Mouse (Mus musculus) CD8-positive naive resting alpha-beta T cell, adult 2 months (primary cell): ENCODE results near the gene Cntrob.

Experiments used
- DNase-seq, 2 experiments: peaks; one replicate each; pipeline ENCODE4 v3.0.0; 2022; ENCODE audit warnings: low read depth in 2 of 2, low spot score in 2 of 2

Cntrob gene

GRCm38 (mm10) chr11:69323667-69324111 is at the start of gene Cntrob, which contains the start of gene Trappc1:
Gene Cntrob (minus strand): TSS chr11:69323775.
Gene Trappc1 (plus strand): TSS chr11:69323980.
- peak; percentile 98 to 99 for DNase-seq

DNA sequence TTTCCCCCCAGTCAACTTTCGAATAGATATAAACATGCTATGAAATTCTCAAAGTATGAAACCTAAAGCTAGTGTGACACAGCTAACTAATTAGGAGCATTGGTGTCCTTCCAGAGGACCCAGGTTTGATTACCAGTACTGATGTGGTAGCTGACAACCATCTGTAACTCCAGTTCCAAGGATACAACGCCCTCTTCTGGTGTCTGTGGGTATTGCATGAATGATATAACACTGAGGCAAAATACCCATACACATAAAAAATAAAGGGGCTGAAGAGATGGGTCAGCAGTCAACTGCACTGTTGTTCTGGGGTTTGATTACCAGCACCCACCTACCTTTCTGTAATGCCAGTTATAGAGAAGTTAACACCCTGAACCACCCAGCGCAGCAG is 49.2 kb upstream of the Cntrob start:
- DNase-seq: peak in 1 of 2 experiments; percentile 57

- no peak for DNase-seq
These were observed 48.6 kb upstream of the Cntrob start for GRCm38 (mm10) chr11:69372056-69372779.

DNA sequence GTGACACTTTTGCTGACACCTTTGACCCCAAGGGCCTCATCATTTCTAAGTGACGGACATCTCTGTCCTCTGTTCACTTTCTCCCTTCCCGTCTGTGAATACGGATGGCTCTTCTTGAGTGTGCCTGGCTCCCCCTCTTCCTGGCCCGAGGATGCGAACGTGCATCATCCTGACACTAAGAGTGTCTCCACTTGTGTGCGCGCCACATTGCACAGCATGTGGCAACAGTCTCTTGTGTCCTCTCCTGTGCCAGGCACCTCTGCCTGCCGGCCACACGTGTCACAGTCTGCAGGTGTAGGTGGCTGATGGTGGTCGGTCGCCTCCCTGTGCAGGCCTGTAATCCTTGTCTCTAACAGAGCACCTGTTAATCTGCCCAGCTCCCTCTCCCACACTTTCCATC is 48.0 kb upstream of the Cntrob start:
- DNase-seq: no peak

GRCm38 (mm10) chr11:69370817-69371215 is 47.2 kb upstream of the Cntrob start:
- no peak for DNase-seq

- no peak for DNase-seq
These were observed 46.6 kb upstream of the Cntrob start for GRCm38 (mm10) chr11:69369990-69370816.

- DNase-seq: no peak
These were observed 45.8 kb upstream of the Cntrob start, which contains the start of gene Chd3 for GRCm38 (mm10) chr11:69369215-69369989. Gene Chd3 (minus strand): TSS chr11:69369406.

DNA sequence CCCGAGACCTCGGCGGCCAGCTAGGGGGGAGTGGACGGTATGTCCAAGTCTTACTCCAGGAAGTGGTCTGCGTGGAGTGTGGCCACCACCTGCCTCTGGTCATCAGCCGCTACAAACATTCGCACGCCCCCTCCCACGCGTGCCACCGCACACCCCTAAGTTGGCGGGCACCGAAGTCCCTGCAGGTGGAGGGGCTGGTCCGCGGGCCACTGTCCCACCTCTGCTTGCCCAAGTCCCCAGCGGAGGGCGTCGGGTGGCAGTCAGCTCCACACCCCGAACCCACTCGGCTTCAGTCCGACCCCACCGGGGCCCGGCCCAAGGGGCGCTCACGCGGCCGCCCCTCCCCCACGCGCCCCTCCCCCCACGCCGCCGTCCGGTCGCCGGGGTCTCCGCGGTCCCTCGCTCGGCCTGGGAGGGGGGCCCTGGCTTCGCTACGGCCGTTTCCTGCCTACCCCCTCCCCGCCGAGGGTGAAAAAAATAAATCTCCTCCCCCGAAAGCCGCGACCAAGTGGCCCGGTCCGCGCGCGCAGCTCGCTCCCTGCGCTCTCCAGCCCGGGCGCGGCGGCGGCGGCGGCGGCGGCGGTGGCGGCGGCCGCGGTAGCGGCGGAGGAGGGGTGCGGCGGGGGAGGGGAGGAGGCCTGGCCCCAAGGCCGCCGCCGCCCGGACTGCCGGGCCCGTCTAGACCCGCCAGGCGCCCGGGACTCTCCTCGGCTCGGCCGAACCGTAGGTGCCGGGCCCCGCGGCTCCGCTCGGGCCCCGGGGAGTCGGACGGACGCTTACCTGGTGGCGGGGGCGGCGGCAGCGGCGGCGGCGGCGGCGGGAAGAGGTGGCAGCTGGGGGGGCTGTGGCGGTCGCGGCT is 45.0 kb upstream of the Cntrob start:
- DNase-seq: peak; percentile 20 to 22

DNA sequence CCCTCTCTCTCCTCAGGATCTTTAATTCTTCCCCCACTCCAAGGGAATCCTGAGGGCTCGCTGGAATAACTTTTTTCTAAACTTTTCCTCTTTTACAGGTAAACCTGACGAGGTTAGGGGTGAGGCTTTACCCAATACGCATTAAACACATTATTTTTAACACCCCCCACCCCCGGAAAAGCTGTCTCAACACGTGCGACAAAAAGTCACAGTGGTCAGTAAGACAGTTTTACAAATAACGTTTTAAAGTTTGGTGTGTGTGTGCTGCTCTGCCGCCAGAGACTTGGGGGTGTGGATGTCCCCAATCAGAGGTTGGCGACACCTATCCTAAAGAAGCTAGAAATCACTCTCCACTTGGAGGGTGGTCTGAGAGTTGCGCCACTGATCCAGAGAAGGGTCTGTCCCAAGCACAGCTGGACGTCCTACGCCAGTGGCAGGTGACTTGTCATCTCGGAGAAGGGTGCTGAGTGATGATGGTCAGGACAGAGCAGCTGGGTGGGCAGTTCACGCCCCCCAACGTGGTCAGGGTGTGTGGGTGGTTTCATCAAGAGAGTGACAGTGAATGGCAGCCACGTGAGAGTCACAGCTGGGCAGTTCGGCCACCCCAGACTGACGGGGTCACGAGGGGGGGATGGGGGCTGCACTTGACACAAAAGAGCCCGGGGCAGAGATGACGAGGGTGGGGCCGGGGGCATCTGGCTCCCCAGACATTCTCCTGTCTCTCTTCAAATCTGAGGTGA is 44.2 kb upstream of the Cntrob start:
- no peak for DNase-seq

DNA sequence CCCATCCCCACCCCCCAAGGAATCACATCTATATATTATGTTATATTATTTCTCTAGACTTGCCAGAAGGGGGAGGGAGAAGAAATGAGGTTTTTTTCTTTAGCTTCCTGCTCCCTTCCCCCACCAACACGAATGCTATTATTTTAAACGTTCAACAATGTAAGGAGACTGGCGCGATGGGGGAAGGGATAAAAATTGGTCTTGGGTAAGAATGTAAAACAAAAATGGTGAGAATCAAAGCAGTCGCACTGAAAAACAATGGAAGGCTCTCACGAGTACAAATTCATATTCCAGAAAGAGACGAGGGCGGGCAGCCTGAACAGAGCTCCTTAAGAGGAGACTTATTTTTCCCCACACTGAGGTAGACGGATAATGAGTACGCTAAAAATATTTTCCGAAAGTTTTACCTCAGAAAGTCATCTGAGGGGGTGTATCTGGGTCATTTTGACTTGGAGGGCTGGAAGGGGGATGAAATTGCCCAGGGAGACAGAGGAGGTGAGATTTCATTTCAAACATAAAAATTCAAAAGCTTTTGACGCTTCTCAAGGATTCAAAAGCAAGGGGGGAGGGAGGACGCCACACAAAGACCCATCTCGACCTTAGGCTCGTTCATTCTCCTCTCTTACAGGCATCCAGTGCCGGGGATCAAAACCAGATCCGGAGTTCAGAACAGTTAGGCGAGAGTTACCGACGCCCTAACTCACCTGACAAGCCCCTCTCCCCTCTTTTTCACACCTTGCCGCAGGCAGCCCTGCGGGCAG is 43.5 kb upstream of the Cntrob start:
- DNase-seq: peak; percentile 28 to 55

- DNase-seq: peak; percentile 83 to 86
These were observed 42.7 kb upstream of the Cntrob start for GRCm38 (mm10) chr11:69366157-69366854.

- DNase-seq: no peak
These were observed 42.1 kb upstream of the Cntrob start for GRCm38 (mm10) chr11:69365722-69366121.

GRCm38 (mm10) chr11:69364910-69365309 is 41.3 kb upstream of the Cntrob start:
- no peak for DNase-seq

DNA sequence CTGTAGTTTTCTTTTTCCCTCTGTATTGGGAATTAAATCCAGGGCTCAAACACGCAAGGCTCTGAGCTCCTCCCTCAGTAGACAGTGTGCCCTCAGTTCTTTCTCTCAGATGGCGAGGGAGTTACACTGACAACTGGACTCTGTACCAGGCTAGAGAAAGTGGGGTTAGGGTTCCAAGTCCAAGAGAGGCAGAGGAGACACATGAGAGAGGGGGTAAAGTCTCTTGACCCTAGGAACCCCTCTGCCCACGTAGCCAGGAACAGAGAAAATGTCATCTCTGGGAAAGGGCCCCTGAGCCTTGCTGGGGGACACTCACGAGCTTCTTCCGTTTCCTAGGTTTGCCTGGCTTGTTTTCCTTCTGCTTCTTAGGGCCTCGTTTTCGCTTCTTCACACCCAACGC is 40.8 kb upstream of the Cntrob start:
- DNase-seq: no peak

- no peak for DNase-seq
These were observed 38.9 kb upstream of the Cntrob start for GRCm38 (mm10) chr11:69362479-69362878.

DNA sequence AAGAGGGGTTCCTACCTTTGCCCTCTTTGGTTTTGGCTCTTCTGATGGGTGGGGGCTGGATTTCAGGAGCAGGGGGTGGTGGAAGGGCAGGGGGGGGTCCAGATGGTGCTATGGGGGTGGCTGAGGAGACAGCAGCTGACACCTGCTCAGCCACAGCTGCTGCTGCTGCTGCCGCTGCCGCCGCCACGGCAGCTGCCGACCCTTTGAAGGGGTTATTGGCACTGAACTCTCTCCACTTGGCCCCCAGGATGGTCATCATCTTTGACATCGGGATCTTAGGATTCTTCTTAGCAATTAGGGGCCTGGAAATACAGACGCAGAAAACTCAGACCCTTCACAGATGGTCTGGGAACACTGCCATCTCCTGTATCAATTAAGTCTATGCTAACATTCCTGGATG is 38.4 kb upstream of the Cntrob start:
- no peak for DNase-seq

GRCm38 (mm10) chr11:69357690-69358089 is 34.1 kb upstream of the Cntrob start:
- DNase-seq: no peak

DNA sequence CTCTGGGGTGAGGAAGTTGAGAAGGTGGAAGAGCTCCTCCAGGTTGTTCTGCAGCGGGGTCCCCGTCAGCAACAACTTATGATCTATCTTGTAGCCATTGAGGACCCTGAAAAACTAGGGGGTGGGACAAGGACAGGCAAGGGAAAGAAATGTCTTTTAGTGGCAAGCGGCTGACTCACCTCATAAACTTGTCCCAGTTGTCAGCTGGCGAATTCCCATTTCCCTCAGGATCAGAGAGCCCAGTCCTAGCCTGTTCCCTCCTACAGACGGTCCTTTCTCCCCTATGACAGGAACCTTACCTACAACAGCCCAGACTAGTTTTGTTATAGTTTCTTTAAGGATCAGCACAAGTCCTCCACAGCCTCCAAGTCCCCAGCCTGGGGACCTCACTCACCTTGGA is 33.0 kb upstream of the Cntrob start:
- DNase-seq: no peak
